Mouse (Mus musculus) stomach, embryonic 14.5 days (tissue): ENCODE measurements around the gene Ccser2. TPM values are rescaled to one million over a fixed set of nuclear protein-coding genes. Genes with fewer than 3 reads are reported as not detected.
"Not testable (repeated sequence)": the region's sequence is repeated elsewhere in the genome, so short reads cannot be mapped to it uniquely, and the experiment has no call there.

Experiments
- ATAC-seq: fragments of 200-750 bp; cut with Nextera tagmentation; 2 replicates; pipeline ENCODE4 v1.8.0; 2017; ENCODE audit warnings: low read depth, moderate TSS enrichment; ENCODE audit not compliant: insufficient number of reproducible peaks, insufficient read depth, low FRiP score
- H3K27ac ChIP-seq: fragments of 300-500 bp; sonication (generic); 2 replicates; pipeline ENCODE4 v1.5.1; 2014; ENCODE audit warnings: mild to moderate bottlenecking, low read length, moderate library complexity, mixed read lengths
- H3K27me3 ChIP-seq: fragments of 300-500 bp; sonication (generic); 2 replicates; pipeline ENCODE4 v1.6.1; 2014; ENCODE audit warnings: low read length, control low read depth, mixed read lengths; ENCODE audit not compliant: control insufficient read depth, insufficient read depth
- H3K36me3 ChIP-seq: fragments of 300-500 bp; sonication (generic); 2 replicates; pipeline ENCODE4 v1.6.1; 2014; ENCODE audit warnings: mild to moderate bottlenecking, control low read depth, low read length, moderate library complexity, mixed read lengths; ENCODE audit not compliant: control insufficient read depth, insufficient read depth
- H3K4me1 ChIP-seq: fragments of 300-500 bp; sonication (generic); 2 replicates; pipeline ENCODE4 v1.6.1; 2014; ENCODE audit warnings: low read length, control low read depth, mixed read lengths; ENCODE audit not compliant: control insufficient read depth, insufficient read depth
- H3K4me2 ChIP-seq: fragments of 300-500 bp; sonication (generic); replicated peaks from 2 replicates; pipeline ENCODE4 v1.6.1; 2014; ENCODE audit warnings: low read depth, low read length, control low read depth
- H3K4me3 ChIP-seq: fragments of 300-500 bp; sonication (generic); 2 replicates; pipeline ENCODE4 v1.5.1; 2014; ENCODE audit warnings: low read depth, low read length, control low read depth
- H3K9ac ChIP-seq: fragments of 300-500 bp; sonication (generic); replicated peaks from 2 replicates; pipeline ENCODE4 v1.6.1; 2014; ENCODE audit warnings: low read depth, mild to moderate bottlenecking, control low read depth, low read length, moderate library complexity, mixed read lengths
- H3K9me3 ChIP-seq: fragments of 300-500 bp; sonication (generic); 2 replicates; pipeline ENCODE4 v1.6.1; 2016; ENCODE audit warnings: low read depth, low read length, control low read depth; ENCODE audit not compliant: control insufficient read depth
- WGBS: fragments of 180-500 bp; shearing (Covaris S2); extraction: QIAGEN DNeasy Blood & Tissue Kit; methylation state at CpG from one replicate; pipeline ENCODE4 v1.1.7; 2014; 5-methylcytosine and 5-hydroxymethylcytosine counted together
- polyA plus RNA-seq: library from polyadenylated mRNA; unstranded; fragments of >200 nt; fragmentation: Nextera tagmentation; extraction: Ambion mirVana; gene quantifications from 2 replicates; pipeline ENCODE4 v1.2.1, GENCODE M21; 2014

The Ccser2 gene
- 26.8 and 31.8 TPM in 2 replicates for polyA plus RNA-seq

DNA sequence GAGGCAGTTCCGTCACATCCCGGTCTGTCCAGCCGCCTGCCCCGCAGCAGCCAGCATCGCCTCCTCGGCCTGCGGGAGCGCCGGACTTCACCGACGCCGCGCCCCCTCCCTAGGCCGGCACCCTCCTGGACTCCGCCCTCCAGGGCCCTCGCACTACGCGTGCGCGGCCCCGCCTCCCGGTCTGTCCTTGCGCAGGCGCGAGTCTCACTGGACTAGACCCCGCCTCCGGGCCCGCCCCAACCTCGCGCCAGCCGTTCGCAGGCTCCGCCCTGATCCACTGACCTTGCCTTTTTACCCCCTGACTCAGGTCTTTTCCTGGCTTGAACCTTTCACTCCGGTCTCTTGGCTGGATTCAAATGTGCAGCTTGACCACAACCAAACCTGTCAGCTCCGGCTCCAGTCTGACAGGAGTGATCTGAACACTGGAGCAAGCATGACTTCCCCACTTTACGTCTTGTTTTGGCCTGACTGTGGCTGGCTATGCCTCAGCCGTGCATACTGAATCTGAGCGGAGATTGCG is at the start of gene Ccser2:
Gene Ccser2 (minus strand): TSS at position 150 of the 520 bp plus-strand sequence.
- 2% methylated on average over 39 of the region's 39 CpGs for WGBS
- Histone ChIP-seq H3K27me3 (no peaks in the 10 kb centered on the region), H3K4me2 (peak within 1 kb of the TSS; percentile 46), H3K27ac (peak within 1 kb of the TSS; percentile 68; the same call in 1 of the 2 replicates), H3K9me3 (no peaks in the 10 kb centered on the region), H3K4me1 (0 out of 2 replicates have a peak, but pooled peaks cover 2% of the 10 kb centered on the region), H3K9ac (peak within 1 kb of the TSS; percentile 72), H3K36me3 (no peaks in the 10 kb centered on the region), H3K4me3 (peak within 1 kb of the TSS; percentile 83)
- peak; percentile 100 for ATAC-seq

- no peaks in the 10 kb centered on the region for H3K4me1 ChIP-seq
- no peak overlapping the region for H3K27ac ChIP-seq
- no peak overlapping the region for H3K4me3 ChIP-seq
- H3K27me3 ChIP-seq = no peaks in the 10 kb centered on the region
- H3K4me2 ChIP-seq = no peak overlapping the region
- no peak overlapping the region for H3K9ac ChIP-seq
- peak; percentile 56; the same call in 1 of the 2 replicates for ATAC-seq
- 32% methylated on average over 5 of the region's 5 CpGs for WGBS
- H3K9me3 ChIP-seq = no peaks in the 10 kb centered on the region
- no peaks in the 10 kb centered on the region for H3K36me3 ChIP-seq
Measured at GRCm38 (mm10) chr14:37015894-37016293, 47.3 kb upstream of the Ccser2 start.

DNA sequence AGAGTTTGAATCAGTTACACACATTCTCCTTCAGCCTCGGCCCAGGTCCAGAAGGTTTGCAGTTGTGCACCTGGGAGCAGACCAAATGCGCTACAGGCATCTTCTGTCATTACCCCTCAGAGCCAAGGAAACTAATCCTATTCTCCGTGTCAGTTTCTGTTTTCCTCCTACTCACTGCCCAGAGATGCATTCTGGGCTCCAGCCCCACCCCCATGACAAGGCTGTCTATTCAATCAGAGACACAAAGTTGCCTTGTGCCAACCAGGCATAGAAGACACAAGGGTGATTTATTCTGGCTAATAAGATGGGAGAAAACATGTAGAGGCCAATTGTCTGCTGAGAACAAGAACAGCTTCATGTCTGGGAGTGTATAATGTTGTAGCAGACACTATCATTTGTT is 45.1 kb upstream of the Ccser2 start:
- H3K27ac ChIP-seq = no peak overlapping the region

DNA sequence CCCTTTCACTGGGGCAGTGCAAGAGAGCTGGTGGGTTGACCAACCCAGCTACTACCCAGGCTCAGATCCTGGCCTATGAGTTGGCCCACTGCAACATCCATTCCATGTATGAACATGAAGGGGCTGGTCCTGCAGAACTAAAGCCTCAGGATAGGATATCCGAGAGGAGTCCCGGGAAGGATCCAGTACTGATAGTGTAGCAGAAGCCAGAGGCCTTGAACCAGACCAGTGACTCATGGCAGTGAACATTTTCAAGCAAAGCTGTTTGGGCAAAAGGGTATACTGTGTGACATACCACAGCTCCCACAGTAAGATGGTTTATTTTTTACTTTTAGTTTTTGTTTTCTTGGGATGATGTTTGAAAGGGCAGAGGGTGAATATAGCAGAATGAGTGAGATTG is 41.1 kb upstream of the Ccser2 start:
- Histone ChIP-seq H3K9ac (no peak overlapping the region), H3K27me3 (no peaks in the 10 kb centered on the region), H3K9me3 (no peaks in the 10 kb centered on the region), H3K36me3 (no peaks in the 10 kb centered on the region), H3K4me3 (no peak overlapping the region), H3K27ac (no peak overlapping the region), H3K4me1 (no peaks in the 10 kb centered on the region), H3K4me2 (no peak overlapping the region)
- no peak; the same call in 1 of the 2 replicates for ATAC-seq
- WGBS = 76% methylated on average over 2 of the region's 2 CpGs

More for the DNA sequence above, 45.1 kb upstream of the Ccser2 start:
- H3K4me3 ChIP-seq = no peak overlapping the region
- no peak for ATAC-seq
- H3K36me3 ChIP-seq = no peaks in the 10 kb centered on the region
- no peaks in the 10 kb centered on the region for H3K4me1 ChIP-seq
- H3K9ac ChIP-seq = no peak overlapping the region
- 48% methylated on average over 3 of the region's 3 CpGs for WGBS
- H3K4me2 ChIP-seq = no peak overlapping the region
- H3K9me3 ChIP-seq = no peaks in the 10 kb centered on the region
- no peaks in the 10 kb centered on the region for H3K27me3 ChIP-seq

DNA sequence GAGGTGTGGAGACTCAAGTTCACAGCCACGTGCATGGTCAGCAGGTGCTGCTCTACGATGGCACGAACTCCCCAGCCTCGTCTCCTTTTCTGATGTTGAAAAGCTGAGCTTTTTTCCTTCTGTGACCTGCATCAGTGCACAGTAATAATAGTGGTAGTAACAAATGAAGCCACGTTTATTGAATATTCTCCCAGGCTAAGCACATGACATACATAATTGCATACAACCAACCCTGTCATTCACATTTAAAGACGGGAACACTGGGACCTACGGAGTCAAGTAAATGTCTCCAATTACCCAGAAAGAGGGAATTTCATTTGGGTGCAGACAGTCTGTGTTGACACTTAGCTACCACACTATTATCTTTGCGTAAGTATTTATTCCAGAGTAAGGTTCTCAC is 37.9 kb upstream of the Ccser2 start:
- Histone ChIP-seq H3K9me3 (no peaks in the 10 kb centered on the region), H3K4me3 (no peak overlapping the region), H3K4me2 (no peak overlapping the region), H3K27ac (no peak overlapping the region), H3K36me3 (no peaks in the 10 kb centered on the region), H3K9ac (no peak overlapping the region), H3K27me3 (no peaks in the 10 kb centered on the region), H3K4me1 (no peaks in the 10 kb centered on the region)
- 67% methylated on average over 8 of the region's 8 CpGs for WGBS
- ATAC-seq = no peak

- Histone ChIP-seq H3K4me1 (no peaks in the 10 kb centered on the region), H3K9ac (no peak overlapping the region), H3K9me3 (no peaks in the 10 kb centered on the region), H3K4me3 (no peak overlapping the region), H3K4me2 (no peak overlapping the region), H3K27ac (no peak overlapping the region), H3K27me3 (no peaks in the 10 kb centered on the region), H3K36me3 (no peaks in the 10 kb centered on the region)
- no peak for ATAC-seq
- WGBS = 27% methylated on average over 3 of the region's 3 CpGs
Measured at GRCm38 (mm10) chr14:37005865-37006264, 37.3 kb upstream of the Ccser2 start.

DNA sequence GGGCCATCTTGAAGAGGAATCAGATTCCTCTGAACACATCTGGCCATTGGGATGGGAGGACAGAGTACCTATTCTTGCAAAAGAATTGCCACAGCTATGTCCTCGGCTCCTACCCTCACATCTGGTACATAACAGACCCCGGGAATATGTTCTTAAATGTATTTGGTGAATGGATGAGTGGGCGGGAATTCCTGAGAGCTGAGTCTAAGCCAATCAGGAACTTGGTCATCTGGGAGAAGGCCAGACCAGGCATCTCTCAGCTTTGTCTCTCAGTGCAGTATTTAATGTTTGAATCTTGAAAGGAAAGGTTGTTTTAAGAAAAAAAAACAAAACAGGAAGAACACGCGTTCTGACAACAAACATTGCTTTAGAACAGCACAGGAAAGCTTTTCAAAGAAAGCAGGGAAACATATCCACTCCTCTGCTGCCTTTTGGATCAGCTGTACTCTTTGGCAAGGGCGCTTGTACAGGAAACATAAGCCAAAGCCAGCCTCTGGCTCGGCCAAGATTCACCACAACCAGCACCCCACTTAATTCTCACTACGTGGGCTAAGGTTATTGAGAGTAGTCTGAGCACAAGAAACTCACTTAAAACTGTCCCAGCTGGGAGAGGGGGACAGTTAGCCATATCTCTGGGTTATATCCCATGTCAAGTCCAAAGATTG is 35.0 kb upstream of the Ccser2 start:
- Histone ChIP-seq H3K9ac (no peak overlapping the region), H3K9me3 (no peaks in the 10 kb centered on the region), H3K4me3 (no peak overlapping the region), H3K27me3 (no peaks in the 10 kb centered on the region), H3K4me2 (no peak overlapping the region), H3K4me1 (no peaks in the 10 kb centered on the region), H3K27ac (no peak overlapping the region), H3K36me3 (no peaks in the 10 kb centered on the region)
- no peak for ATAC-seq
- 74% methylated on average over 8 of the region's 8 CpGs for WGBS

DNA sequence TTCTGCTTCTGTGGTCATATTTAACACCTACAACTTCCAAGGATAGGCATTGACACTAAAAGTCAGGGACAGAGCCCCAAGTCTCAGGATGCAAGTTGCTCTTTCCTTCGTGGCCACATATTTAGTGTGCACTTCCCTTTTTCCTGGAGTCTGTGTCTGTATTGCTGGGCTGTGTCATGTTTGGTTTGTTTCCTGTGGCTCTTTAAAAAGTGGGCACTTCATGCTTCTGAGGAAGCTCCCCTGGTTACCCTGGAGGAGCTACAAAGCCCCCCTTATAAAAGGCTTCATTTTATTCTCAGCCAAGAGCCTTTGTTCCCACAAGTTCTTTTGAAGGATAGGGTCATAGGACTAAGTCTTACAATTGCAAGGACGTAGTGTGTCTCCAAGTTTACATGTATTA is 34.3 kb upstream of the Ccser2 start:
- Histone ChIP-seq H3K9me3 (no peaks in the 10 kb centered on the region), H3K36me3 (no peaks in the 10 kb centered on the region), H3K4me2 (no peak overlapping the region), H3K27ac (no peak overlapping the region), H3K9ac (no peak overlapping the region), H3K27me3 (no peaks in the 10 kb centered on the region), H3K4me3 (no peak overlapping the region), H3K4me1 (no peaks in the 10 kb centered on the region)
- ATAC-seq = no peak
- 63% methylated on average over 2 of the region's 2 CpGs for WGBS

GRCm38 (mm10) chr14:37000780-37001179 is 32.2 kb upstream of the Ccser2 start:
- not testable (repeated sequence) for H3K4me3 ChIP-seq, H3K27me3 ChIP-seq, H3K4me1 ChIP-seq, H3K36me3 ChIP-seq, ATAC-seq, H3K4me2 ChIP-seq, H3K27ac ChIP-seq, H3K9me3 ChIP-seq, H3K9ac ChIP-seq
- WGBS = 74% methylated on average over 6 of the region's 6 CpGs
